Mouse (Mus musculus) heart, embryonic 16.5 days (tissue): ENCODE results near the gene Msi2. TPM values are rescaled to one million over a fixed set of nuclear protein-coding genes. Genes with fewer than 3 reads are reported as not detected.

Source experiments
- ATAC-seq: fragments of 200-750 bp; cut with Nextera tagmentation; replicated peaks from 2 replicates; pipeline ENCODE4 v1.8.0; 2017; ENCODE audit warnings: moderate number of reproducible peaks; ENCODE audit not compliant: insufficient read depth, low FRiP score; ENCODE audit errors: extremely low read depth
- H3K27ac ChIP-seq: fragments of 300-500 bp; sonication (generic); 2 replicates; pipeline ENCODE4 v1.5.1; 2014; ENCODE audit warnings: mild to moderate bottlenecking, low read length, control low read depth, moderate library complexity
- H3K27me3 ChIP-seq: fragments of 300-500 bp; sonication (generic); 2 replicates; pipeline ENCODE4 v1.6.1; 2014; ENCODE audit warnings: low read length, mixed read lengths; ENCODE audit not compliant: control insufficient read depth, insufficient read depth
- H3K36me3 ChIP-seq: fragments of 300-500 bp; sonication (generic); 2 replicates; pipeline ENCODE4 v1.6.1; 2014; ENCODE audit not compliant: control insufficient read depth, insufficient read depth
- H3K4me1 ChIP-seq: fragments of 300-500 bp; sonication (generic); 2 replicates; pipeline ENCODE4 v1.6.1; 2014; ENCODE audit warnings: low read length, mixed read lengths; ENCODE audit not compliant: control insufficient read depth, insufficient read depth
- H3K4me2 ChIP-seq: fragments of 300-500 bp; sonication (generic); 2 replicates; pipeline ENCODE4 v1.6.1; 2014; ENCODE audit warnings: low read depth, mild to moderate bottlenecking, control low read depth, low read length
- H3K4me3 ChIP-seq: fragments of 300-500 bp; sonication (generic); 2 replicates; pipeline ENCODE4 v1.5.1; 2014; ENCODE audit warnings: mild to moderate bottlenecking, control low read depth, low read length
- H3K9ac ChIP-seq: fragments of 300-500 bp; sonication (generic); 2 replicates; pipeline ENCODE4 v1.6.1; 2014; ENCODE audit warnings: low read length, control low read depth
- H3K9me3 ChIP-seq: fragments of 300-500 bp; sonication (generic); replicated peaks from 2 replicates; pipeline ENCODE4 v1.6.1; 2016; ENCODE audit warnings: low read length; ENCODE audit not compliant: control insufficient read depth
- WGBS: fragments of 180-500 bp; shearing (Covaris S2); extraction: QIAGEN DNeasy Blood & Tissue Kit; methylation state at CpG from one replicate; pipeline ENCODE4 v1.1.7; 2014; 5-methylcytosine and 5-hydroxymethylcytosine counted together
- polyA plus RNA-seq: library from polyadenylated mRNA; unstranded; fragments of >200 nt; fragmentation: Nextera tagmentation; extraction: Ambion mirVana; gene quantifications from 2 replicates; pipeline ENCODE4 v1.2.1, GENCODE M21; 2015

Msi2 gene
- polyA plus RNA-seq, 1 experiment from 2014 or later, result 20.6 TPM

- Histone ChIP-seq H3K27ac (no peak overlapping the region), H3K4me1 (peaks cover 46% of the 10 kb centered on the region), H3K36me3 (0 out of 2 replicates have a peak, but pooled peaks cover 2% of the 10 kb centered on the region), H3K9me3 (no peaks in the 10 kb centered on the region), H3K27me3 (no peaks in the 10 kb centered on the region), H3K4me2 (no peak overlapping the region), H3K4me3 (no peak overlapping the region), H3K9ac (0 out of 2 replicates have a peak overlapping the region, but pooled peaks have one; percentile 23)
- 69% methylated on average over 12 of the region's 12 CpGs for whole genome bisulfite sequencing
- ATAC-seq, result no peak
Measured at GRCm38 (mm10) chr11:88441871-88442740, 276.2 kb downstream of the Msi2 start.

GRCm38 (mm10) chr11:88438659-88439058 lies 279.7 kb downstream of the Msi2 start:
- peak overlapping the region; percentile 50 for H3K27ac ChIP-seq
- 0 out of 2 replicates have a peak, but pooled peaks cover 2% of the 10 kb centered on the region for H3K36me3 ChIP-seq
- peaks cover 49% of the 10 kb centered on the region for H3K4me1 ChIP-seq
- 53% methylated on average over 3 of the region's 3 CpGs for WGBS
- ATAC-seq, result no peak
- H3K4me3 ChIP-seq, result no peak overlapping the region
- H3K27me3 ChIP-seq, result no peaks in the 10 kb centered on the region
- no peak overlapping the region for H3K4me2 ChIP-seq
- no peaks in the 10 kb centered on the region for H3K9me3 ChIP-seq
- no peak overlapping the region for H3K9ac ChIP-seq

- no peak overlapping the region for H3K4me3 ChIP-seq
- H3K9ac ChIP-seq, result no peak overlapping the region
- H3K4me1 ChIP-seq, result peaks cover 40% of the 10 kb centered on the region
- WGBS, result 81% methylated on average over 2 of the region's 2 CpGs
- no peaks in the 10 kb centered on the region for H3K27me3 ChIP-seq
- 0 out of 2 replicates have a peak, but pooled peaks cover 2% of the 10 kb centered on the region for H3K36me3 ChIP-seq
- no peaks in the 10 kb centered on the region for H3K9me3 ChIP-seq
- ATAC-seq, result no peak
- H3K4me2 ChIP-seq, result no peak overlapping the region
- H3K27ac ChIP-seq, result no peak overlapping the region
Measured at GRCm38 (mm10) chr11:88436596-88436995, 281.7 kb downstream of the Msi2 start.

- no peaks in the 10 kb centered on the region for H3K27me3 ChIP-seq
- WGBS, result 81% methylated on average over 6 of the region's 6 CpGs
- no peak overlapping the region; the same call in 1 of the 2 replicates for H3K9ac ChIP-seq
- no peak for ATAC-seq
- H3K27ac ChIP-seq, result no peak overlapping the region
- no peak overlapping the region for H3K4me2 ChIP-seq
- H3K4me1 ChIP-seq, result peaks cover 38% of the 10 kb centered on the region
- H3K4me3 ChIP-seq, result no peak overlapping the region
- no peaks in the 10 kb centered on the region for H3K36me3 ChIP-seq
- no peaks in the 10 kb centered on the region for H3K9me3 ChIP-seq
Measured at GRCm38 (mm10) chr11:88435543-88435942, 282.8 kb downstream of the Msi2 start.

- WGBS, result 75% methylated on average over 22 of the region's 22 CpGs
Measured at GRCm38 (mm10) chr11:88431363-88432269, 286.7 kb downstream of the Msi2 start.

GRCm38 (mm10) chr11:88430292-88430691 lies 288.0 kb downstream of the Msi2 start:
- no peaks in the 10 kb centered on the region for H3K27me3 ChIP-seq

More at GRCm38 (mm10) chr11:88431363-88432269, 286.7 kb downstream of the Msi2 start:
- no peak for ATAC-seq
- H3K4me1 ChIP-seq, result peaks cover 17% of the 10 kb centered on the region
- no peaks in the 10 kb centered on the region for H3K27me3 ChIP-seq
- H3K27ac ChIP-seq, result no peak overlapping the region; the same call in 1 of the 2 replicates
- H3K9me3 ChIP-seq, result 0 out of 2 replicates have a peak, but pooled peaks cover 3% of the 10 kb centered on the region
- H3K4me3 ChIP-seq, result no peak overlapping the region
- H3K4me2 ChIP-seq, result no peak overlapping the region
- peaks cover 3% of the 10 kb centered on the region; the same call in 1 of the 2 replicates for H3K36me3 ChIP-seq
- H3K9ac ChIP-seq, result peak overlapping the region; percentile 21; the same call in 1 of the 2 replicates

GRCm38 (mm10) chr11:88429680-88430079 lies 288.6 kb downstream of the Msi2 start:
- peaks cover 3% of the 10 kb centered on the region; the same call in 1 of the 2 replicates for H3K36me3 ChIP-seq
- 0 out of 2 replicates have a peak, but pooled peaks cover 3% of the 10 kb centered on the region for H3K9me3 ChIP-seq
- no peak overlapping the region for H3K9ac ChIP-seq
- H3K27me3 ChIP-seq, result no peaks in the 10 kb centered on the region
- H3K4me2 ChIP-seq, result no peak overlapping the region
- 90% methylated on average over 6 of the region's 6 CpGs for WGBS
- peaks cover 27% of the 10 kb centered on the region for H3K4me1 ChIP-seq
- H3K4me3 ChIP-seq, result no peak overlapping the region
- ATAC-seq, result no peak
- no peak overlapping the region; the same call in 1 of the 2 replicates for H3K27ac ChIP-seq

More at GRCm38 (mm10) chr11:88430292-88430691, 288.0 kb downstream of the Msi2 start:
- H3K9me3 ChIP-seq, result 0 out of 2 replicates have a peak, but pooled peaks cover 3% of the 10 kb centered on the region
- ATAC-seq, result no peak
- no peak overlapping the region for H3K4me2 ChIP-seq
- no peak overlapping the region for H3K9ac ChIP-seq
- no peak overlapping the region for H3K4me3 ChIP-seq
- H3K36me3 ChIP-seq, result peaks cover 3% of the 10 kb centered on the region; the same call in 1 of the 2 replicates
- WGBS, result 79% methylated on average over 8 of the region's 8 CpGs
- peaks cover 23% of the 10 kb centered on the region for H3K4me1 ChIP-seq
- H3K27ac ChIP-seq, result no peak overlapping the region

- Histone ChIP-seq H3K27me3 (no peaks in the 10 kb centered on the region), H3K4me2 (peak overlapping the region; percentile 14), H3K4me3 (no peak overlapping the region), H3K9me3 (0 out of 2 replicates have a peak, but pooled peaks cover 3% of the 10 kb centered on the region), H3K9ac (peak overlapping the region; percentile 19; the same call in 1 of the 2 replicates), H3K36me3 (peaks cover 3% of the 10 kb centered on the region; the same call in 1 of the 2 replicates), H3K4me1 (peaks cover 21% of the 10 kb centered on the region), H3K27ac (peak overlapping the region; percentile 84)
- WGBS, result 14% methylated on average over 9 of the region's 9 CpGs
- peak; percentile 74 for ATAC-seq
Measured at GRCm38 (mm10) chr11:88425631-88426101, 292.6 kb downstream of the Msi2 start.
